Comparison of ENCODE assay signal across 8 mouse cellular contexts in the genomic region with DNA sequence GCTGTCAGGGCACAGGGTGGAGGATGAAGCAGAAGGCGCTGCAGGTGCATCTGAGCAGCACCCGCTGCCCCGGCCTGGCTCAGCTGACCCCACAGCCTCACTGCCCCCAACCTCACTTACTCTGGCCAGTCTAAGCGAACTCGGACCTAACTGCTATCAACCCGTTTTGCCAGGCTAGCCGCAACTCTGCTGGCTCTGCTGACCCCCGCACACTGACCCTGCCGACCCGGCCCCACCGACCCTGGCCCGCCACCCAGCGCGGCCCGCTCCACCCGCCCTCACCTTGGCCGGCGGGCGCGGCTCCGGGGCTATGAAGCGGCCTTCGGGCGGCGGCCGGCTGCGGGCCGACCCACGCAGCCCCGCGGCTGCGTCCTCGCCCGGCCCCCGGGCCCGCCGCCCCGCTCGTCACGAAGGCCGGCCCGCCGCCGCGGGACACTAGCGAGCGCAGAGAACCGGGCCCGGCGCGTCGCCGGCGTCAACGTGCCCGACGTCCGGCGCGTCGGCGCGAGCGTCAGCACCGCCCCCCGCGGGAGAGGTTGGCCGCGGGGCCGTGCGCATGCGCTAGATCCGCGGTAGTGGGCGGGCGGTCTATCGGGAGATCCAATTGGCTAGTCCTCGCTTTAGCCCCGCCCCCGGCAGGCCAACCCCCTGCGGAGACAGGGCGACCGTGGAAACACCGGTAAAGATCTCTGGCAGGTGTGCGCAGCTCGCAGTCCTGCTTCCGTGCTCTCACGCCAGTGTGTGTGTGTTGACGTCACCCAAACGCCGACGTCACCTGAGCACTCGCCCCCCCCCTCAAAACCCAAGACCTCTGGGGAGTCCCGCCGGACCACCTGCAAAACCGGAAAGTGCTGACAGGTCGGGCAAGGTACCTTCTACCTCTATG. TPM values are rescaled to one million over a fixed set of nuclear protein-coding genes. Genes with fewer than 3 reads are reported as not detected.
DNase-seq lines count a peak whose midpoint lies in the region; ATAC-seq and TF ChIP-seq lines count a peak whose summit lies in the region.

A gene (minus strand): TSS at position 493 of the 886 bp plus-strand sequence.

- H3K27ac ChIP-seq in embryonic facial prominence, embryonic 14.5 days (replicated peaks; ENCODE audit: low read depth, low read length): peak within 1 kb of the TSS; percentile 72
- H3K27ac ChIP-seq in heart, adult 2 months: peak within 1 kb of the TSS; percentile 80
- H3K27ac ChIP-seq in limb, embryonic 13.5 days: peak within 1 kb of the TSS; percentile 10; the same call in 1 of the 2 replicates
- peak within 1 kb of the TSS; percentile 68 for H3K27ac ChIP-seq in midbrain, embryonic 16.5 days (ENCODE audit: low read length)

- peak within 1 kb of the TSS; percentile 98 for H3K9ac ChIP-seq in embryonic facial prominence, embryonic 14.5 days (ENCODE audit: low read depth, low read length)
- peak within 1 kb of the TSS; percentile 97 for H3K9ac ChIP-seq in heart, adult 2 months (ENCODE audit: low read depth, low read length)
- H3K9ac ChIP-seq in limb, embryonic 13.5 days: peak within 1 kb of the TSS; percentile 97
- H3K9ac ChIP-seq in midbrain, embryonic 16.5 days (ENCODE audit: low read depth, low read length): peak within 1 kb of the TSS; percentile 96

- no peaks in the 10 kb centered on the region for H3K27me3 ChIP-seq in embryonic facial prominence, embryonic 14.5 days (replicated peaks; ENCODE audit: control insufficient read depth, insufficient read depth, low read length)
- no peaks in the 10 kb centered on the region for H3K27me3 ChIP-seq in heart, adult 2 months (ENCODE audit: control insufficient read depth, insufficient read depth, low read length)
- no peaks in the 10 kb centered on the region for H3K27me3 ChIP-seq in limb, embryonic 13.5 days
- H3K27me3 ChIP-seq in midbrain, embryonic 16.5 days (ENCODE audit: control insufficient read depth, insufficient read depth, low read depth, low read length): no peaks in the 10 kb centered on the region; the same call in 1 of the 2 replicates

- no peak for TF ChIP-seq EP300 in heart, adult 2 months (IDR thresholded peaks at IDR 0.05; ENCODE audit: insufficient read depth, low read depth, low read length)

- WGBS in embryonic facial prominence, embryonic 14.5 days: 1% methylated on average over 33 of the region's 97 CpGs
- WGBS in heart, adult 2 months: 2% methylated on average over 94 of the region's 97 CpGs
- WGBS in limb, embryonic 13.5 days: under 1% methylated on average over 79 of the region's 97 CpGs
- WGBS in midbrain, embryonic 16.5 days: under 1% methylated on average over 72 of the region's 97 CpGs

- H3K4me1 ChIP-seq in embryonic facial prominence, embryonic 14.5 days (ENCODE audit: control insufficient read depth, insufficient read depth, low read length): peaks cover 12% of the 10 kb centered on the region
- peaks cover 7% of the 10 kb centered on the region for H3K4me1 ChIP-seq in heart, adult 2 months (ENCODE audit: control insufficient read depth, insufficient read depth, low read length)
- H3K4me1 ChIP-seq in limb, embryonic 13.5 days: peaks cover 20% of the 10 kb centered on the region
- peaks cover 19% of the 10 kb centered on the region for H3K4me1 ChIP-seq in midbrain, embryonic 16.5 days (ENCODE audit: control insufficient read depth, insufficient read depth, low read length)

- H3K9me3 ChIP-seq in embryonic facial prominence, embryonic 14.5 days (ENCODE audit: control insufficient read depth, low read length): no peaks in the 10 kb centered on the region
- H3K9me3 ChIP-seq in limb, embryonic 13.5 days: no peaks in the 10 kb centered on the region
- no peaks in the 10 kb centered on the region for H3K9me3 ChIP-seq in midbrain, embryonic 16.5 days (replicated peaks; ENCODE audit: control insufficient read depth, low read length, poor library complexity, severe bottlenecking)

- peak within 1 kb of the TSS; percentile 95 for H3K4me3 ChIP-seq in embryonic facial prominence, embryonic 14.5 days (ENCODE audit: low read depth, low read length)
- H3K4me3 ChIP-seq in heart, adult 2 months: peak within 1 kb of the TSS; percentile 84
- H3K4me3 ChIP-seq in limb, embryonic 13.5 days: peak within 1 kb of the TSS; percentile 97
- H3K4me3 ChIP-seq in midbrain, embryonic 16.5 days (ENCODE audit: low read depth, low read length): peak within 1 kb of the TSS; percentile 92

- peak; percentile 95 for TF ChIP-seq POLR2A in heart, adult 2 months (IDR thresholded peaks at IDR 0.05; ENCODE audit: insufficient read depth, low read depth, low read length)

- peak; percentile 87 for DNase-seq in 3T3-L1 (ENCODE audit: low read depth, low spot score)
- peak; percentile 95 to 97 for DNase-seq in adrenal gland, postnatal 4 days (ENCODE audit: low spot score in 2 of 2)
- DNase-seq in embryonic facial prominence, embryonic 14.5 days (ENCODE audit: low spot score): peak; percentile 97
- peak; percentile 98 to 99 for DNase-seq in heart, adult 2 months
- peak; percentile 97 for DNase-seq in kidney, adult 8-10 months
- DNase-seq in spleen, postnatal 10 days (ENCODE audit: low spot score in 2 of 2): peak; percentile 98 to 99

- peak; percentile 95 for ATAC-seq in embryonic facial prominence, embryonic 14.5 days (ENCODE audit: low read depth)
- ATAC-seq in limb, embryonic 13.5 days (ENCODE audit: low FRiP score, low read depth): peak; percentile 94
- ATAC-seq in midbrain, embryonic 16.5 days: peak; percentile 94

- TF ChIP-seq CTCF in heart, adult 2 months (IDR thresholded peaks at IDR 0.05): no peak

- peaks cover 3% of the 10 kb centered on the region for H3K79me2 ChIP-seq in heart, adult 2 months (replicated peaks; ENCODE audit: control insufficient read depth, insufficient read depth, low read length)

- intact Hi-C loops in heart, adult 2 months (cut with DNase I): loop anchor here (2.0 to 5.0 kb wide), 2 partner anchors 29 to 81 kb away; a partner anchor contains a TSS

- peaks cover 36% of the 10 kb centered on the region for H3K36me3 ChIP-seq in embryonic facial prominence, embryonic 14.5 days (ENCODE audit: control insufficient read depth, insufficient read depth, low read length)
- peaks cover 13% of the 10 kb centered on the region for H3K36me3 ChIP-seq in heart, adult 2 months (ENCODE audit: control insufficient read depth, insufficient read depth, low read length)
- peaks cover 35% of the 10 kb centered on the region for H3K36me3 ChIP-seq in limb, embryonic 13.5 days
- H3K36me3 ChIP-seq in midbrain, embryonic 16.5 days (ENCODE audit: control insufficient read depth, insufficient read depth, low read length): 0 out of 2 replicates have a peak, but pooled peaks cover 3% of the 10 kb centered on the region

- H3K4me2 ChIP-seq in embryonic facial prominence, embryonic 14.5 days (ENCODE audit: low read depth, low read length): peak within 1 kb of the TSS; percentile 79
- peak within 1 kb of the TSS; percentile 82 for H3K4me2 ChIP-seq in limb, embryonic 13.5 days (replicated peaks)
- peak within 1 kb of the TSS; percentile 83 for H3K4me2 ChIP-seq in midbrain, embryonic 16.5 days (ENCODE audit: low read length)

RNA-seq across cellular contexts. Expression of the gene that starts here (rescaled TPM):
- 10 to 100 TPM; 61.1 to 72.8 TPM for total RNA-seq in adrenal gland, postnatal 4 days (2021)
- polyA plus RNA-seq in embryonic facial prominence, embryonic 14.5 days (2014; fragmentation: Nextera tagmentation; extraction: Ambion mirVana): 38.6 and 39.6 TPM in 2 replicates
- 10 to 100 TPM; 41.4 to 46.0 TPM for total RNA-seq in heart, adult 2 months (2021)
- 27.0 and 38.5 TPM in 2 replicates for polyA plus RNA-seq in heart, adult 2 months (2012; rRNA removed)
- polyA plus RNA-seq in limb, embryonic 13.5 days (2015; fragmentation: Nextera tagmentation; extraction: Ambion mirVana): 41.0 and 43.2 TPM in 2 replicates
- 20.8 and 24.8 TPM in 2 replicates for polyA plus RNA-seq in midbrain, embryonic 16.5 days (2015; fragmentation: Nextera tagmentation; extraction: Ambion mirVana)

Comparison
In these comparisons a context has a peak if more than half of its experiments do, and no peak if none do; other contexts are left out.
1. Peak in every context shown above with its lines: DNase-seq, ATAC-seq, H3K4me3 ChIP-seq and H3K27ac ChIP-seq.
2. H3K27ac ChIP-seq: peak in every context shown above with its lines; median percentile 80 in heart, adult 2 months; 72 in embryonic facial prominence, embryonic 14.5 days; 68 in midbrain, embryonic 16.5 days; 10 in limb, embryonic 13.5 days.